Mouse (Mus musculus): ENCODE measurements at regions not wholly inside any gene's neighbourhood (a gene's known extent, or its start where the extent isn't known, plus 50 kb on each side); places are given as distances from the start of the nearest gene placed in this dataset.

GRCm38 (mm10) chr1:169066795-169067194 lies 464.5 kb downstream of the Nuf2 start:
- ATAC-seq: no peak
- Histone ChIP-seq H3K36me3 (no peaks in the 10 kb centered on the region), H3K4me1 (replicated peaks) (no peaks in the 10 kb centered on the region), H3K4me3 (replicated peaks) (no peak overlapping the region), H3K9ac (no peak overlapping the region), H3K27me3 (replicated peaks) (no peaks in the 10 kb centered on the region), H3K27ac (no peak overlapping the region), H3K9me3 (no peaks in the 10 kb centered on the region), H3K4me2 (replicated peaks) (no peak overlapping the region)
- 59% methylated on average over 4 of the region's 4 CpGs for WGBS

- WGBS: 80% methylated on average over 6 of the region's 6 CpGs
- no peak overlapping the region for H3K27ac ChIP-seq
- no peak for ATAC-seq
- no peaks in the 10 kb centered on the region for H3K27me3 ChIP-seq (replicated peaks)
- no peaks in the 10 kb centered on the region for H3K4me1 ChIP-seq (replicated peaks)
- H3K9ac ChIP-seq: no peak overlapping the region
- no peak overlapping the region for H3K4me3 ChIP-seq (replicated peaks)
- H3K9me3 ChIP-seq: no peaks in the 10 kb centered on the region
- no peaks in the 10 kb centered on the region for H3K36me3 ChIP-seq
- H3K4me2 ChIP-seq (replicated peaks): no peak overlapping the region
Measured at GRCm38 (mm10) chr1:169060627-169061026, 470.6 kb downstream of the Nuf2 start.

GRCm38 (mm10) chr1:169060145-169060544 lies 471.1 kb downstream of the Nuf2 start:
- no peaks in the 10 kb centered on the region for H3K36me3 ChIP-seq
- H3K4me1 ChIP-seq (replicated peaks): no peaks in the 10 kb centered on the region
- no peaks in the 10 kb centered on the region for H3K9me3 ChIP-seq
- ATAC-seq: no peak
- H3K27me3 ChIP-seq (replicated peaks): no peaks in the 10 kb centered on the region
- no peak overlapping the region for H3K4me2 ChIP-seq (replicated peaks)
- no peak overlapping the region for H3K4me3 ChIP-seq (replicated peaks)
- WGBS: 79% methylated on average over 5 of the region's 5 CpGs
- H3K27ac ChIP-seq: no peak overlapping the region
- no peak overlapping the region for H3K9ac ChIP-seq

GRCm38 (mm10) chr1:169051863-169052257 lies 479.4 kb downstream of the Nuf2 start:
- no peak overlapping the region for H3K4me3 ChIP-seq (replicated peaks)
- no peak overlapping the region for H3K27ac ChIP-seq
- no peak overlapping the region for H3K9ac ChIP-seq
- no peaks in the 10 kb centered on the region for H3K9me3 ChIP-seq
- 82% methylated on average over 8 of the region's 8 CpGs for WGBS
- H3K4me1 ChIP-seq (replicated peaks): no peaks in the 10 kb centered on the region
- H3K36me3 ChIP-seq: no peaks in the 10 kb centered on the region
- no peak for ATAC-seq
- H3K27me3 ChIP-seq (replicated peaks): no peaks in the 10 kb centered on the region
- no peak overlapping the region for H3K4me2 ChIP-seq (replicated peaks)

DNA sequence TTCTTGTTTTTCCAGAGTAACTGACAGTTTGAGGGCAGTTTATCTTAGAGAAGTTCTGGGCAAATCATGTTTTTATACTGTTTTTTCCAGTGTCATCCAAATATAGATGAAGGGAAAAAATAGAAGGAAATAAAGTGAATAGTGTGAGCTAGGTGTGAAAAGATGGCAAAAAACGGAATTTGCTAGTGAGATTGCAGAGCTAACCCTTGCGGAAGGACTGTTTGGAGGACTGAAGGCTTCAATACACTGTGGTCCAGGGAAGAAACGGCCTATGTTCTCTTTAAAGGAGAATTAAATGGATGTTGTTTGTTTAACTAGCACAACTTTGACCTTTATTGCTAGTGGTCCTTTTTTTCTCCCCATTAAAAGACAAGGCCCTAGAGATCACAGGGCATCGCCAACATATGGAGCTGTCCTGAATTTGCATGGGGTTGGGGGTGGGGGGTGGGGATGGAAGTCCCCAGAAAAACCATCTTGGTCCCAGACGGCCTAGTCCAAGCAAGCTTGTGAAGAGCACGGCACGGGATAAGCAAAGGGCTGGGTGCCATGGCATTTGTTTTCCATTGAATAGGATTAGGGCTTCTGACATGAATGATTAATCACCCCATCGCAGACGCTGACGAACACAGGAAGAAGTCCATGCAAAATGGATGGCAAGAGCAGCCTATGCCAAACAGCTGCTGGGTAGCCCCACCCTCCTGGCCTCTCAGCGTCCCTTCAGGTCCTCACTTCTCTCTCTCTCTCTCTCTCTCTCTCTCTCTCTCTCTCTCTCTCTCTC lies 480.0 kb downstream of the Nuf2 start:
- Histone ChIP-seq H3K4me3 (replicated peaks) (no peak overlapping the region), H3K4me2 (replicated peaks) (no peak overlapping the region), H3K27me3 (replicated peaks) (no peaks in the 10 kb centered on the region), H3K4me1 (replicated peaks) (no peaks in the 10 kb centered on the region), H3K9ac (no peak overlapping the region), H3K9me3 (no peaks in the 10 kb centered on the region), H3K27ac (no peak overlapping the region), H3K36me3 (no peaks in the 10 kb centered on the region)
- ATAC-seq: no peak
- 31% methylated on average over 11 of the region's 11 CpGs for WGBS

DNA sequence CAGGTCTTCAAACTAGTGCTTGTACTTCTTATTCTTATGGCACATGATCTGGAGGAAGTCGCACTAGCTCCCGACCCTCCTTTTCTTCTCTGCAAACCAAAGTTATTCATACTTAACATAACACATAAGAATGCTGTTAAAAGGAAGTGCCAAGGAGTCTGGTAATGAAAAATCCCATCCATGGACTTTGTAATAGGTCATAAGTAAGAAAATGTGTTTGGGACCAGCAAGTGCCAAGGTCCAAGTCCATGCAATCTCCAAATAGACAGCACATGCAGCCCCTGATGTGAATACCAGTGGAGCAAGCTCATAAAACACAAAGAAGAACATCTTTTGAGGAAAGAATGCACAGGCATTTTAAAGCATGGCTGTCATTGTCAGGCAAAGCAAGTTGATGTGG lies 481.4 kb downstream of the Nuf2 start:
- H3K9ac ChIP-seq: no peak overlapping the region
- H3K36me3 ChIP-seq: no peaks in the 10 kb centered on the region
- 91% methylated on average over 2 of the region's 2 CpGs for WGBS
- no peak overlapping the region for H3K27ac ChIP-seq
- ATAC-seq: no peak
- no peaks in the 10 kb centered on the region for H3K4me1 ChIP-seq (replicated peaks)
- H3K4me2 ChIP-seq (replicated peaks): no peak overlapping the region
- no peak overlapping the region for H3K4me3 ChIP-seq (replicated peaks)
- H3K27me3 ChIP-seq (replicated peaks): no peaks in the 10 kb centered on the region
- no peaks in the 10 kb centered on the region for H3K9me3 ChIP-seq

GRCm38 (mm10) chr1:169046791-169047525 lies 484.3 kb downstream of the Nuf2 start:
- Histone ChIP-seq H3K9me3 (no peaks in the 10 kb centered on the region), H3K4me2 (replicated peaks) (no peak overlapping the region), H3K9ac (no peak overlapping the region), H3K36me3 (no peaks in the 10 kb centered on the region), H3K4me1 (replicated peaks) (no peaks in the 10 kb centered on the region), H3K27ac (no peak overlapping the region), H3K4me3 (replicated peaks) (no peak overlapping the region), H3K27me3 (replicated peaks) (no peaks in the 10 kb centered on the region)
- no peak for ATAC-seq
- 71% methylated on average over 4 of the region's 4 CpGs for WGBS

DNA sequence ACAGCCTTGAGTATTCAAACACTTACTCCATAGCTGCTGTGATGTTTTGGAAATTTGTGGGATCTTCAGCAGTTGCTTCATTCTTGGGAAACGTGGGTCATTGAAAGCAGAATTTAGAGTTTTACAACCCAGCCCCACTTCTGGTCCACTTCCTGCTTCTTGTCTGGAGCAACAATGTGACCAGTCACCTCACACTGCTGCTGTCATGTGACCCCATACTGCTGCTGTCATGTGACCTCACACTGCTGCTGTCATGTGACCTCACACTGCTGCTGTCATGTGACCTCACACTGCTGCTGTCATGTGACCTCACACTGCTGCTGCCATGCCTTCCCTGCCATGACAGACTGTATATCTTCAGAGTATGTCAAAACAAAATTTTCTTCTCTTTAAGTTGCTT lies 497.7 kb downstream of the Nuf2 start:
- no peak overlapping the region for H3K9ac ChIP-seq
- 65% methylated on average over 1 of the region's 1 CpGs for WGBS

DNA sequence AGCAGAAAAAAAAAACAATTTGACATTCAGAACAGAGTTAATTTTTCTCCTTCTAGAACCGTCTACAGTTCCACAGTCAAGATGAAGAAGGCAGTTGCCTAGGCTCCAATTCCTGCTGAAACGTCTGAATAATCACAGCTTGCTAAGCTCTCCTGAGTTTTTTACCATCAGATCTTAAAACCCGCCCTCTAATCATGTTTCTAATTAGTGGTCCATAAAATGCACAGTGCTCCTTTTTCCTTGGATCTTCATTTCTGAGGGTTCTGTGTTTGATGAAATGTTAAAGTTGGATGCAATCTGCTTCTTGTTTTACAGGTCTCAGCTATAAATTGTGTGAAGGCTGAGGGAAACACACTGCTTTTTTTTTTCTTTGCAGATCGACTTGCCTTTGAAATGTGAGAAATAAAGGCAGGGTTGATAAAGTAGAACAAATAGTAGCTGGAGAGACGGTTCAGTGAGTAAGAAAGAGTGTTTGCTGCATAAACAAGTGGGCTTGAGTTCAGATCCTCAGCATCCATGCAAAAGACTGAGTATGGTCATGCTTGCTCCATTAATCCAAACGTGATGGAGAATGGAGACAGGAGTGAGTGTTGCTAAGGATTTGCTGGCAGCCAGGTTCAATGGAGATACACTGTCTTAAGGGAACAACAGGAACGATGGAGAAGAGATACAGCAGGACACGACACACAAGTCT lies 499.3 kb downstream of the Nuf2 start:
- no peak for ATAC-seq
- Histone ChIP-seq H3K9ac (no peak overlapping the region), H3K4me1 (replicated peaks) (no peaks in the 10 kb centered on the region), H3K27me3 (replicated peaks) (no peaks in the 10 kb centered on the region), H3K36me3 (no peaks in the 10 kb centered on the region), H3K9me3 (no peaks in the 10 kb centered on the region), H3K4me3 (replicated peaks) (no peak overlapping the region), H3K27ac (no peak overlapping the region), H3K4me2 (replicated peaks) (no peak overlapping the region)
- WGBS: 68% methylated on average over 8 of the region's 8 CpGs

More for the DNA sequence above, 497.7 kb downstream of the Nuf2 start:
- no peaks in the 10 kb centered on the region for H3K36me3 ChIP-seq
- ATAC-seq: no peak
- no peak overlapping the region for H3K27ac ChIP-seq
- no peaks in the 10 kb centered on the region for H3K4me1 ChIP-seq (replicated peaks)
- no peaks in the 10 kb centered on the region for H3K27me3 ChIP-seq (replicated peaks)
- H3K4me3 ChIP-seq (replicated peaks): no peak overlapping the region
- no peak overlapping the region for H3K4me2 ChIP-seq (replicated peaks)
- H3K9me3 ChIP-seq: no peaks in the 10 kb centered on the region

- no peak overlapping the region for H3K4me3 ChIP-seq (replicated peaks)
- no peak overlapping the region for H3K4me2 ChIP-seq (replicated peaks)
- no peaks in the 10 kb centered on the region for H3K27me3 ChIP-seq (replicated peaks)
- no peaks in the 10 kb centered on the region for H3K9me3 ChIP-seq
- H3K27ac ChIP-seq: no peak overlapping the region
- whole genome bisulfite sequencing: 73% methylated on average over 6 of the region's 6 CpGs
- no peaks in the 10 kb centered on the region for H3K4me1 ChIP-seq (replicated peaks)
- H3K9ac ChIP-seq: no peak overlapping the region
- no peak for ATAC-seq
- no peaks in the 10 kb centered on the region for H3K36me3 ChIP-seq
Measured at GRCm38 (mm10) chr1:169027706-169028105, 503.6 kb downstream of the Nuf2 start.

DNA sequence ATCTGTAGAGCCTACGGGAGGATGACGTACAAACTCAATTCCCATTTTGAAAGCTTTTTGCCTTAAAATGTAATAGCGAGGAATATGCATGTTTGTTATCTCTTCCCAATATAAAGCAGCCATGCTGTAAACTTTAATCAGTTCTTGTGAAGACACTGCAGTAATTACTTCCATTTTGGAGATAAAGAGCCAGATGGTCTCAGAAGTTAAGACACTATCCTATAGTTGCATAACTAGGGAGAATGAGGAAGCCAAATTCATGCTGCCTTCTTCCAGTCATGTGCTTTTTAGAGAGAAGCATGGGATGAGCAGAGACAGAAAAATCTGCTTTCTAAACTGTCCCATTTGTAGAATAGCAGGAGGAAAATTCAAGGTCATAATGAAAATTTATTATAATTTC lies 504.0 kb downstream of the Nuf2 start:
- H3K4me3 ChIP-seq (replicated peaks): no peak overlapping the region
- H3K9ac ChIP-seq: no peak overlapping the region
- no peak overlapping the region for H3K4me2 ChIP-seq (replicated peaks)
- H3K9me3 ChIP-seq: no peaks in the 10 kb centered on the region
- H3K27ac ChIP-seq: no peak overlapping the region
- no peaks in the 10 kb centered on the region for H3K36me3 ChIP-seq
- H3K4me1 ChIP-seq (replicated peaks): no peaks in the 10 kb centered on the region
- 89% methylated on average over 3 of the region's 3 CpGs for WGBS
- ATAC-seq: no peak
- H3K27me3 ChIP-seq (replicated peaks): no peaks in the 10 kb centered on the region

GRCm38 (mm10) chr1:169024531-169024930 lies 506.7 kb downstream of the Nuf2 start:
- no peak overlapping the region for H3K27ac ChIP-seq
- no peak overlapping the region for H3K9ac ChIP-seq
- ATAC-seq: no peak
- no peaks in the 10 kb centered on the region for H3K9me3 ChIP-seq
- no peak overlapping the region for H3K4me3 ChIP-seq (replicated peaks)
- no peaks in the 10 kb centered on the region for H3K4me1 ChIP-seq (replicated peaks)
- H3K27me3 ChIP-seq (replicated peaks): no peaks in the 10 kb centered on the region
- H3K36me3 ChIP-seq: no peaks in the 10 kb centered on the region
- WGBS: 70% methylated on average over 4 of the region's 4 CpGs
- no peak overlapping the region for H3K4me2 ChIP-seq (replicated peaks)

Data from intestine, embryonic 15.5 days (tissue).